Mouse (Mus musculus) kidney, adult 2 months (tissue): ENCODE data around the gene Tle1. TPM values are rescaled to one million over a fixed set of nuclear protein-coding genes. Genes with fewer than 3 reads are reported as not detected.
A peak's percentile ranks its signal among the peaks of the same experiment; 100 is the strongest.

ENCODE experiments used
- DNase-seq: peaks from one replicate; pipeline ENCODE4 v3.0.0; 2021
- H3K27ac ChIP-seq: fragments of 200-500 bp; 2 replicates; pipeline ENCODE4 v1.5.1; 2012; ENCODE audit warnings: low read depth, low read length, control low read depth, inconsistent platforms; ENCODE audit not compliant: insufficient read depth
- H3K27me3 ChIP-seq: fragments of 200-500 bp; replicated peaks from 2 replicates; pipeline ENCODE4 v1.6.1; 2012; ENCODE audit warnings: mild to moderate bottlenecking, moderate library complexity, low read length, inconsistent platforms; ENCODE audit not compliant: control insufficient read depth, insufficient read depth
- H3K36me3 ChIP-seq: fragments of 200-500 bp; 2 replicates; pipeline ENCODE4 v1.6.1; 2012; ENCODE audit warnings: mild to moderate bottlenecking, moderate library complexity, low read length, inconsistent platforms; ENCODE audit not compliant: control insufficient read depth, insufficient read depth
- H3K4me1 ChIP-seq: fragments of 200-500 bp; 2 replicates; pipeline ENCODE4 v1.6.1; 2011; ENCODE audit warnings: low read length; ENCODE audit not compliant: control insufficient read depth, insufficient read depth
- H3K4me3 ChIP-seq: fragments of 200-500 bp; 2 replicates; pipeline ENCODE4 v1.5.1; 2011; ENCODE audit warnings: mild to moderate bottlenecking, low read depth, low read length, control low read depth; ENCODE audit not compliant: insufficient read depth
- CTCF ChIP-seq: fragments of 200-500 bp; conservative IDR thresholded peaks from 2 replicates; pipeline ENCODE4 v1.5.1; 2011; ENCODE audit warnings: low read depth, mild to moderate bottlenecking, control low read depth, low read length, moderate library complexity, mixed read lengths; ENCODE audit not compliant: insufficient read depth, insufficient read length
- POLR2A ChIP-seq: fragments of 200-500 bp; IDR thresholded peaks from one replicate; pipeline ENCODE4 v1.6.1; 2011; ENCODE audit warnings: low read depth, low read length, control low read depth
- WGBS: fragments of 180-500 bp; shearing (Covaris S2); methylation state at CpG from one replicate; pipeline ENCODE4 v1.1.7; 2018; 5-methylcytosine and 5-hydroxymethylcytosine counted together
- polyA plus RNA-seq: library from polyadenylated mRNA; depleted of rRNA; stranded (reverse); fragments of >200 nt; gene quantifications from 2 replicates; pipeline ENCODE4 v1.2.3, GENCODE M21; 2012

The Tle1 gene
- polyA plus RNA-seq, 1 experiment: 16.8 TPM

GRCm38 (mm10) chr4:72182343-72182988 lies 18.3 kb downstream of the Tle1 start:
- H3K36me3 ChIP-seq: no peaks in the 10 kb centered on the region
- H3K27me3 ChIP-seq: no peaks in the 10 kb centered on the region
- no peak overlapping the region for H3K4me3 ChIP-seq
- no peak for DNase-seq
- TF ChIP-seq POLR2A (no peak), CTCF (no peak)
- H3K27ac ChIP-seq: no peak overlapping the region
- no peaks in the 10 kb centered on the region for H3K4me1 ChIP-seq

- Histone ChIP-seq H3K4me1 (no peaks in the 10 kb centered on the region), H3K27me3 (no peaks in the 10 kb centered on the region), H3K4me3 (no peak overlapping the region), H3K36me3 (no peaks in the 10 kb centered on the region), H3K27ac (no peak overlapping the region)
- TF ChIP-seq CTCF (no peak), POLR2A (no peak)
- no peak for DNase-seq
- WGBS: 94% methylated on average over 1 of the region's 1 CpGs
Observed at GRCm38 (mm10) chr4:72175943-72176342, 24.8 kb downstream of the Tle1 start.

GRCm38 (mm10) chr4:72168267-72168666 lies 32.5 kb downstream of the Tle1 start:
- Histone ChIP-seq H3K36me3 (no peaks in the 10 kb centered on the region; the same call in 1 of the 2 replicates), H3K27me3 (no peaks in the 10 kb centered on the region), H3K4me3 (no peak overlapping the region), H3K4me1 (peaks cover 4% of the 10 kb centered on the region; the same call in 1 of the 2 replicates), H3K27ac (no peak overlapping the region)
- 28% methylated on average over 1 of the region's 1 CpGs for WGBS
- DNase-seq: no peak
- TF ChIP-seq POLR2A: no peak
- no peak for TF ChIP-seq CTCF

- Histone ChIP-seq H3K4me3 (no peak overlapping the region), H3K4me1 (peaks cover 4% of the 10 kb centered on the region; the same call in 1 of the 2 replicates), H3K36me3 (no peaks in the 10 kb centered on the region; the same call in 1 of the 2 replicates), H3K27ac (no peak overlapping the region), H3K27me3 (no peaks in the 10 kb centered on the region)
- TF ChIP-seq POLR2A (no peak), CTCF (no peak)
- 61% methylated on average over 2 of the region's 2 CpGs for WGBS
- DNase-seq: no peak
Observed at GRCm38 (mm10) chr4:72167761-72168229, 32.9 kb downstream of the Tle1 start.

- 80% methylated on average over 3 of the region's 3 CpGs for WGBS
- no peak for TF ChIP-seq CTCF
- no peak for TF ChIP-seq POLR2A
- H3K27ac ChIP-seq: no peak overlapping the region
- DNase-seq: no peak
- H3K36me3 ChIP-seq: no peaks in the 10 kb centered on the region; the same call in 1 of the 2 replicates
- H3K4me1 ChIP-seq: peaks cover 4% of the 10 kb centered on the region; the same call in 1 of the 2 replicates
- H3K4me3 ChIP-seq: no peak overlapping the region
- no peaks in the 10 kb centered on the region for H3K27me3 ChIP-seq
Observed at GRCm38 (mm10) chr4:72167171-72167570, 33.5 kb downstream of the Tle1 start.

- Histone ChIP-seq H3K27me3 (no peaks in the 10 kb centered on the region), H3K4me1 (peaks cover 4% of the 10 kb centered on the region; the same call in 1 of the 2 replicates), H3K27ac (no peak overlapping the region), H3K36me3 (no peaks in the 10 kb centered on the region; the same call in 1 of the 2 replicates), H3K4me3 (no peak overlapping the region)
- TF ChIP-seq POLR2A (no peak), CTCF (no peak)
- 56% methylated on average over 2 of the region's 2 CpGs for WGBS
- peak; percentile 40 for DNase-seq
Observed at GRCm38 (mm10) chr4:72166561-72166960, 34.2 kb downstream of the Tle1 start.

GRCm38 (mm10) chr4:72165765-72166164 lies 35.0 kb downstream of the Tle1 start:
- TF ChIP-seq POLR2A (no peak), CTCF (no peak)
- H3K27me3 ChIP-seq: no peaks in the 10 kb centered on the region
- H3K4me1 ChIP-seq: peaks cover 4% of the 10 kb centered on the region; the same call in 1 of the 2 replicates
- DNase-seq: no peak
- H3K4me3 ChIP-seq: no peak overlapping the region
- no peaks in the 10 kb centered on the region; the same call in 1 of the 2 replicates for H3K36me3 ChIP-seq
- 96% methylated on average over 9 of the region's 9 CpGs for WGBS
- no peak overlapping the region for H3K27ac ChIP-seq
